Mouse (Mus musculus) adrenal gland (tissue): ENCODE measurements around the gene Ctnna2.

Source experiments
- intact Hi-C: fragments of 180-260 bp; cut with DNase I; formaldehyde crosslinking; loops from one replicate; pipeline ENCODE4 v1.15.1; 2025

Gene Ctnna2

DNA sequence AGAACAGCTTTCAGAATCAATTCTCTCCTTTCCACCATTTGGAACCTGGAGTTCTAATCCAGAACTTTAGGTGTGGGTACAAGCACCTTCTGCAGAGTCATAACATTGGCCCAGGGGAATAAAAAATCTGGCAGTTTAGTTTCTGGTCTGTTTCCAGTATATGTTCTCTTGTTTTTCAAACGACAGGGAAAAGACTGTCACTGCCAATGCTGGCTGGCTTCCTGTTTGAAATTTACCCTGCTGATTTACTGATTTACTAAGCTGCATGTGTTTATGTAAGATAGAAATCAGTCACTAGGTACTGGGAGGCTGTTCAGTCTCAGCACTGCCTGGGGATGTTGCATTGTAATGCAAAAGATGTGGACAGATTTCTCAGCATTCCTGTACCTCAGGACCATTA, 375.6 kb downstream of the Ctnna2 start:
- intact Hi-C loops: no loop called here

DNA sequence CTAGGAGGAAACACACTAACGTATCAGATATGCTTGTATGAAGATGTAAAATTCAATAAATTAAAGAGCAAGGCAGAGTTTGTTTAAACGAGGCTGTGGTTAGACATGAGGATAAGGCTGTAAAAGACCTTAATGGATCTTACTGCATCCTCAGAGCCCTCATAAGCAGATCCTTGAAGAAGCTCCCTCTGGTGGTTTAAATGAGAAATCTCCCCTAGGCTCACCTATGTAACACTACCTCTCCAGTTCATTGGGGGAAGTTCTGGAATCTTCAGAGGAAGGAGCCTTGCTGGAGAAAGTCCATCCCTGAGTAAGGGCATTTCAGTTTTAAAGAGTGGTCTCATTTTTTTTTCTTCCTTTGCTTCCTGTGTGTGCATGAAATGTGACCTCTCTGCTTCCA, 380.3 kb downstream of the Ctnna2 start:
- intact Hi-C loops: no loop called here

DNA sequence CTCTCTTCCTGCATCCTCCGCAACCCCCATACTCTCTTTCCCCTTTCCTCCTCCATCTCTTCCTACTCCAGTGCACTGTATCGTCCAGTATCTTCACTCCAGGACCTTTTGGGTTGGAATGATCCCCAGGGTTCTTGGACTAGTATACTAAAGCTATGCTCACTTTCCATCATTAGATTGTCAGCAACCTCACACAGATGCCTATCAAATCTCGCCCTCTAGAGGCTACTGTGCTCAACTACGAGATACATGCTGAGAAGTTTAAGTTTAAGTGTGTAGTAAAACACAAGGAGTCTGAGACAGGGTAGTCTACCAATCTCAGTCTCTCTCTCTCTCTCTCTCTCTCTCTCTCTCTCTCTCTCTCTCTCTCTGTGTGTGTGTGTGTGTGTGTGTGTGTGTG, 396.9 kb downstream of the Ctnna2 start:
- intact Hi-C loops: no loop called here

DNA sequence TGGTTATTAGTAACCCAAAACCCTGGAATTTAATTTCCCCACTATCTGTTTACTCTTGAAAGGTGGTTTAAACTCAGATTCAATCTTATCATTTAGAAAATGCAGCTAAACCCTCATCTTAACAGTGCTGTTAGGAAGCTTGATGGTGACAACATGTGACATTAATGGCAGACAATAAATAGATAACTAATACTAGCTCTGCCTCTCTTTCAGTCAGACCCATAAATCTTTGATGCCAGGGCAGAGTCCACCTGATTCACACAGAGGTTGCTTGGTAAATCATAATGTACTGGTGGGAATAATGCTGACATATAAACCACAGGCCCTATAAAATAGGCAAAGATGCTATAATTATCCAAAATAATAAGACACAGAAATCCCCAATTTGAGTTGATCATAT, 398.6 kb downstream of the Ctnna2 start:
- intact Hi-C loops: no loop called here

DNA sequence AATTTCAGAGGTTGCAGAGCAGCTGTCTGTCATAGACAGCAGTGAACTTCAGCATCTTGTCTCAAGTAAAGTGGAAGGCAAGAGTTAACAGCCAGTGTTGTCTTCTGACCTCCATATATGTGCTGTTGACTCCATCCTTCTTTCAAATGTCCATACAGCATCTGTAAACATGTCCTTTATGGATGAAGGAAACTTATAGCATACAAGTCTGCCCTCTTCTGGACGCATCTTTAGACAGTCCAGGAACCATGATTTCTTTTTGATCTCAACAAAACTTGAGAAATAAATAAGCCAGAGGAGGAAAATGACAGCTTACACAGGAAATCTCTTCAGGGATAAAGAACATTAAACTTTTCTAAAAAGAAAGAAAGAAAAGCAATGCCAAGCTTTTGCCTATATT, 400.9 kb downstream of the Ctnna2 start:
- intact Hi-C loops: loop anchor here (10.0 kb wide), 1 partner anchor 124 kb away; no protein-coding TSS in a partner anchor

DNA sequence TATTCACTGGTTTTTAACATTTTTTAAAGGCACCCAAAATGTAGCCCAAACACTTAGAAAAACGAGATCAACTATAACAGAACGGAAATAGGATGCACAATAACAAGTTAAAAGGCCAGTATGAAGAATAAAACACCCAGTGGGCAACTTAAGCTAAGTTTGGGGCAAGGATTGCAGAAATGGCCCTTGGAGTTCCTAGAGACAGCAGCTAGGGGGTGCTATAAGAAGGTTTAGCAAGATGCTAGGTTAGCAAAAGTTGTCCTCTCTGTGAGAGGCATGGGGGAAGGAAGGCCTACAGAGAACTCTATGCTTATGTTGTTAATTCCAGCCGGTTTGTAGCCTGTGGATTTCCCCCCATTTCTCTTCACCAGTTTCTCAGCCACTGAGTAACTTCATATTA, 401.9 kb downstream of the Ctnna2 start:
- intact Hi-C loops: loop anchor here (10.0 kb wide), 1 partner anchor 123 kb away; no protein-coding TSS in a partner anchor

DNA sequence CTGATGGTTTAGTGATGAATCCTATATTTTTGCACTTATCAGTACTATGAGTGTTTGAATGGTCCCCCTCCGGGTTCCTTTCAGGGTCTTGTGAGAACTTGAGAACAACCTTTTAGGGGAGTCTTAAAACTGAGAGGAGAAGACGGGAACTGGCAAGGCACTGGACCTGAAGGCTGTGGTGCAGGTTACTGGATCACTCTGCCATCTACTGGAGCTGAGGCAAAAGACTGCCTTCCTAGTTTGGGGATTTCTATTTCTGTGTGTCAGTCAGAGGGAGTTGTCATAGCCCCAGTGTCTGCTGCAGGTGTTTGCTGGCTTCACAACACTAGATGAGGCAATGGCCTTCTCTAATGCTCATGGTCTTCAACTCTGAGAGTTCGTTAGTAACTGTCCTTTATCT, 406.9 kb downstream of the Ctnna2 start:
- intact Hi-C loops: loop anchor here (10.0 kb wide), 1 partner anchor 118 kb away; no protein-coding TSS in a partner anchor

DNA sequence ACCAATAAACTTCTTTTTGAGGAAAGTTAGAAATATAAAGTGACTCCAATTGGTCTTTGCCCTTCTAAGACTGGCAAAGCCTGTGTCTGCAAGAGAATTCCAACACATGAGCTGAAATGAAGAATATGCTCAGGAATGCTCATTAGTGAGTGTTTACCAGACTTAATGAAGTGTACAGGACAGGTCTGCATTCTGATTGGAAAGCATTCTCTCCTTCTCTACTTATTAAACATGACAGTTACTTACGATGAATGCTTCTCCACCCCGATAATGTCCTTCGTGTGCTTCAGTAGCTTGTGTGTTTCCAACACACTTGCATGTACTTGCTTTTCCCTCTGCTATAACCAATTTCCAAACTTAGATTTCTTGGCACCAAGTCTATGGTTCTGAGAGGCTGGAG, 409.6 kb downstream of the Ctnna2 start:
- intact Hi-C loops: loop anchor here (10.0 kb wide), 1 partner anchor 115 kb away; no protein-coding TSS in a partner anchor

DNA sequence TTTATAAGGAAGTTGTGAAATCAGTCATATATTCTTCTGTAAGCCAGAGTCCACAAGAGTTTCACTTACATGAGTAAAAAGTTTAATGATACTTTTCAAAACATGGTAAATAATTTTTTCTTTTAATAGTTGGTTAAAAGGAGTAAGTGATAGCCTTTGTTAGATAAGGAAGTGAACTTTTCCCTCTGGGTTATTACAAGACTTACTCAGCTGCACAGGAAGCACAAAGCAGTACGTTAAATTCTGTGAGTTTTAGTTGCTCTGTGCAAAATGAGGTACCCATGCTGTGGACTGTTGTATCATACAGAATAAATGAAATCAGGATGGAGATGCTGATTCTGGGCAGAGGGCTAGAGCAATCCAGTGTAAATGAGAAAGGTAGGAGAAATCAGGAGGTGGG, 423.3 kb downstream of the Ctnna2 start:
- intact Hi-C loops: no loop called here

DNA sequence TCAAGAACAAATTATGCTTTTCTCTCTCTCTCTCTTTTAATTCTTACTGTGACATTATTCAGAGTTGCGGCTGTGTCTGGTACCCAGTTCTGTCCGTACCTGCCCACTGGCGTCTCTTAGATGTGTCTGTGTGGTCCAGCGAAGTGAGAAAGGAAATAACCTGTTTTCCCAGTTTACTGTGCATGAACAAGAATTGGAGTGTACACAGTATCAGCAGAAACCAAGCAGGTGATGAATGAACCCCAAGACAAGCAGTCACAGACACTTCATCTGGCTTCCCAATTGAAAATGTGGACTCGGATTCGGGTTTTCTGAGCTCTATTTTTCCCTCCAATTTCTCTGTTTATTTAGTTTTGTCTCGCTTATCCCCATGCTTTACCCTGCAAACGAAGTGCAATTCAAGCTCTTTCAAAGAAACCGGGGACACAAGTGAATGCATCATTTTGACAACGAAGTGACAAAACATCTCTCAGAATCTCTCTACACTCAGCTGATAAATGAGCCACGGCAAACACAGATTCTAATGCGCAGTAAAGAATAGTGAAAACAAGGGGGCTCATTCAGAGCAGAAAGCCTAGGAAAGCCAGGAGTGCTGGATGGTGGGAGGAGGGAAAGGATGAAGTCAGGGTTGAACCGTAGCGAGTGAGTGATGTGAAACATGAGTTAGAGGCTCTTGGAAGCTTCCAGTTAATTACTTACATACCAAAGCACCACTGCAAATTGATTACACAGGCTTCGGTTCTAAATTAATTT, 442.3 kb downstream of the Ctnna2 start:
- intact Hi-C loops: no loop called here

DNA sequence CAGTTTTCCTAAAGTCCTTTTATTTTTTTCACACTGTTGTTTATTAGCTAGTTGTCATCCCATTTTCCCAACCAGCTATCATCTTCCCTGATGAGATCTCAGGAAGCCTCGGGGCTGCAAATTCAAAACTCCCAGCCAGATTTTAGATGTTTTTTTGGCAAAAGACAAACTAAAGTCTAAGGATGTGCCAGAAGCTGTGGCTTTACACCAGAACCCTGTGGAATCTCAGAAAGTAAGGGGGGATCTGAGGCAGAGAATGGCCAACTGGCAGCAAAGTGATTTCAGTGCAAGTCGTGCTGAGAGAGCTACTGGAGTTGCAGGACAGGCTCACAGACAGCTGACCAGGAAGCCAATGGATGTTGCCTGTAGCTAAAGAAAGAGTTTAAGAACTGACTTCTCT, 451.9 kb downstream of the Ctnna2 start:
- intact Hi-C loops: no loop called here

DNA sequence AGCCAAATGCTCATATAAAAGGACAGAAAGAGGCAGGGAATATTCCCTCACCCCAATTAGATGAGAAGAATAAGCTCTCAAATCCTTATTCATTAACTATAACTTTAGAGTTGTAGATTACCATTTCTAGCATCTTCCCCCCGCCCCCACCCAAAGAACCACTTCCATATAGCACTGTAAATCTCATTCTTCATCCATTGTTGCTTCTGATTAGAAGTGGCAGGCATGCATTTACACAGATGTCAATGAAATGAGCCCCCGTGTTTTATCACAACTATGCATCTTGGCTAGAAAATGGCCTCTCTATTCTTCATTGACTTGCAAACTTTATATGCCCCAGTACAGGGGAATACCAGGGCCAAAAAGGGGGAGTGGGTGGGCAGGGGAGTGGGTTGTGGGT, 457.7 kb downstream of the Ctnna2 start:
- intact Hi-C loops: no loop called here

DNA sequence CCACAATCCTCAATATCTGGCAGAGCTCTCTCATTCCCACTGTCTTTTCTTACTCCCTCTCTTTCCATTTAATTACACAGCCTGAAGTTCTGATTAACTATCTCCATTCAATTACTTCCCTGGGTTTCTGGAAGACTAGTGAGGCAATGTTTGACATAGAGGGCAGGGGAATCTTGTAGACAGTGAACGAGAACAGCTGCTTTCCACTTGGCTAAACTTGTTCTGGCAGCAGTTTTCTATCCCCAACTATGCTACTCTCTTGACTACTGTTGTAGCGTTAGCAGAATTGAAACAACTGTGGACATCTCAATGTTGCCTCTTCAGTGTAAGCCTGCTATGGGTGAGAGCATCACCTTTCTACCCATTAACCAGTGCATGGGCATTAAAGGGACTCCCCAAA, 463.0 kb downstream of the Ctnna2 start:
- intact Hi-C loops: no loop called here

DNA sequence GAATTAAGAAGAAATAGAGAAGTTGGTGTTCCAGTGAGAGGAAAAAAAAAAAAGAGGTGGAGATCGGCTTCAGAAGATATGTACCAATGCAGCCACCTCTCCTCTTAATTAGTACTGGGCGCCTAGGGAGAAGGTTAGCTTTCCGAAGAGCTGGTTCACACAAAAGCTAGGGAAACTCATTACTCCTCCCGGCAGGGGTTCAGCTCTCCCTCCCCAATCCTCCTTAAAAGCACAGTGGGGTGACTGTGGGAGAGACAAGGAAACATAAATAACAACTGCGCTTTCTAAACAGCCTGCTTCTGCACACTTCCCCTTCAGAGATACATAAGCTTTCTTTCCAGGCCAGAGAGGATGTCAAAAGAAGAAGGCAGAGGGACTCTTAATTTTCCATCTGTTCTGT, 467.7 kb downstream of the Ctnna2 start:
- intact Hi-C loops: no loop called here

DNA sequence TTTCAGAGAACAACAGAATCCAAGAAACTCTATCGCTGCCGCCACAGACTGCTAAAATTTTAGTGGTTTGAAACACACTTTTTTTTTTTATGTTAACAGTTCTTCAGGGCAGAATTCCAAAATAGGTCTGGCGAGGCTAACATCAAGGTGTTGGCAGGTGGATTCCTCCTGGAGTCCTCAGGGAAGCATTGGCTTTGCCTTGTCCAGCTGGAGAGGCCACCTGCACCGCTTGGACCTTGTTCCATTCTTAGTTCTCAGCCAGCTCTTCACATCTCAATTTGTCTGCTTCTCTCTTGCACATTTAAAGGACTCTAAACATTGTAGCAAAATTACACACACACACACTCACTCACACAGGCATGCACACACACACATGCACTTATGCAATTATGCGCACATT, 487.8 kb downstream of the Ctnna2 start:
- intact Hi-C loops: no loop called here

DNA sequence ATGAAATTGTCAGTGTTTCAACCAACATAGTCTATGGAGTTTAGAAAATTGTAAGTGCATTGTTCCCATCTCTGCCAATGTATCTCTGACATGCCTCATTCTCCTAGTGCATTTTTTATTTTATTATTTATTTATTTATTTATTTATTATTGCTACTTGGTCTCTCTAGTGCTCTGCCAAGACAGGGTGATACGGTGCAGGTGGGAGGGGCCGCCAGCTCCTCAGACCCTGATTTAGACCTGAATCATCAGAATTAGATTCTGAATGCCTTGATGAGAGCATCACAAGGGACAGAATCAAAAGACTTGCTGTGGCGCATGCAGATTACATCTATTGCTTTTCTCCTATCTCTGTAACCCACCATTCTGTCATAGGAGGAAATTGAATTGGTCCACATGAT, 492.8 kb downstream of the Ctnna2 start:
- intact Hi-C loops: no loop called here

DNA sequence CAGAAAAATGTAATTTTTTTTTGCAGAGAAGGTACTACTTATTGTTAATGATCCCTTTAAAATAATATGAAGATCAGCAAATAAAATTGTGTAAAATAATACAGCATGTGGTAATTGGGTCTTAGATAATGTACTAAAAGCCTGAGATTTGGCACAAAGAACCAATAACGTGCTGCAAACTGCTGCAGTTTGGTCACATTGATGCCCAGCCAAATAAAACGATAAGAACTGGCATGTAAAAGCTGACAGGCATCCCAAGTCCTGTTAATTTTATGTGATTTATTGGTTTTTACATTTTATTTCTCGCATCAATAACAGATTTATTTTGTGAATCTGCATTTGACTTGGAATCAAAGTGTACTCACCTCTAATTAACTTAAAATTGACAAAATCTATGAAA, 497.4 kb downstream of the Ctnna2 start:
- intact Hi-C loops: no loop called here

DNA sequence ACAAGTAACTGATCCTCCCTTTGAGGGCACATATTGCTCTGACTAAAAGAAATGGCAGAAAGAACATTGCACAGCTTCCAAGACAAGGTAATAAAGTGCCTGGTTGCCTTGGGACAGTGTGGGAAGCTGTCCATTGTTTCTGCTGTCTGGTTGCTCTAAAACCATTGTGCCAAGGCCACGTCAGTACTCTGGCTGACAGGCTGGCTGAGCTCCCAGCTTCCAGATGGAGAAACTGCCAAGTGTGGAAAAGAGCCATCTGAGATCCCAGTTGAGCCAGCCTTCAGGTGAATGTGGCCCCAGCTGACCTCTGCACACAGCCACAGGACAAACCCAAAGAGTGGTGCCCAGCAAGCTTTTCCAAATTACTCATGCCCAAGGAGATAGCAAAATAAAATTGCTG, 504.1 kb downstream of the Ctnna2 start:
- intact Hi-C loops: no loop called here

DNA sequence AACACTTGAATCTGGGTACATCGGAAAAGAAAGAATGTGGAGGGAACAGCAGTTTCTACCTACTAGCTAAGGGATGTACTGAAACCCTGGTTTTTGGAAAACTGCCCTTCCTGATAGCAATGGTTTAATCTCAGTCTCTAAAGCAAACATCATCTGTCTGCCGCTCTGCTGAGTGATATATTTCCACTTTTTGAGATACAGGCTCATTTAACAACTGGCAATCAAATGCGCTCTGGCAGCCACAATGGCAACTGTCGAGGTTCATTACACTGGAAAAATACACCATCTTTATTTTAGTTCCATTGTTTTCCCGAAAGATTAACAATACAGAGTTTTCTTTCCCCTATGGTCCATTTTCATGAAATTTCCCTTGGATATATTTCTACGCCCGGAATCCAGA, 506.2 kb downstream of the Ctnna2 start:
- intact Hi-C loops: no loop called here

DNA sequence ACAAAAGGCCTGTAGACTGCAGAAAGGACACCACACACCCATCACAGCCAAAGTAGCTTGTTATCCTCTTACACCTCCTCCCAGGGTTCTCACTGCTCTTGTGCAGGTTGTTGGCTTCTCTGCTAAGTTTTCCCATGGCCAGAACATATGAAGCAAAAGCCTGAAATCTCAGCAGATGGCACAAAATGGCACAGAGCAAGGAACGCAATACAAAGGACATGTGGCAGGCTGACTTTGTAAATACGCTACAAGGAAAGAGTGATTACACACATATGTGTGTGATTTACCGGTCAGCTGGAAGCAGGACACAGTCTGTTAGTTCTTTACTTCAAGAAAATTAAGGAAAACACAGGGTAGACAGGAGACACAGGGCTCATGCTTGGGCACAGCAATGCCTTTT, 511.4 kb downstream of the Ctnna2 start:
- intact Hi-C loops: no loop called here

DNA sequence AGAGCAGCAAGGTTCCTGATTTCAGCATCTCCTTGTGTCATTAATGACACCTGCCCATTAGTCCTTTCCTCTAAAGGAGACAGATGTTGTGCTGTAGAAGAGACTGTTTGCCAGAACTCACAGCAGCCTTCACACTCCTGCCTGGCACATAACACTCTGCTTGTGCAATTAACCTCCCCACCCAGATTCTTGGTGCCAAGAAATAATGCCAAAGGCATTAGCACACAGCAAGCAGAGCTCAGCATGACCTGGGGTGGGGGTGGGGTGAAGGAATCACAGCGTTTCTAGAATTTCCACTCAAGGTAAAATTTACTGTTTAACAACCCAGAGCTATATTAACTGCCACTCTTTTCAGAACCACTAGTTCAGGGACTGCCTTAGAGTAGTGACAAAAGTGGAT, 516.8 kb downstream of the Ctnna2 start:
- intact Hi-C loops: no loop called here

DNA sequence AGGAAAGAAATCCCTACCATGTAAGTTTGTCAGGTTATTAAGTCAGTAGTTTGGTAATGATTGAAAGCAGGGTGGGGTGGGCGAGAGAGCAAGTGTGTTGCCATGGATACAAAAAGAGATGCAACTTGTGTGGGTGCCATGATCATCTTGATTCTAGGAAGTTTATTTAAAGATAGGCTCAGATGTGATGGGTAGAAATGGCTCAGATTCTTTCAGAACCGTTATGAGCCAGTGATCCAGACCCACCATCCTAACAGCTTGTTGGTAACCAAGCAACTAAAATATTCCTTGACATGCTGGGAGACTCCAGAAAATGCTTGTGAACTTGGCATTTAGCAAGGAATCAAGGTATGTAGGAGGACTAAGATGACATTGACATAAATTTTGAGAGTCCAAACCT, 521.6 kb downstream of the Ctnna2 start:
- intact Hi-C loops: loop anchor here (10.0 kb wide), 1 partner anchor 117 kb away; no protein-coding TSS in a partner anchor

DNA sequence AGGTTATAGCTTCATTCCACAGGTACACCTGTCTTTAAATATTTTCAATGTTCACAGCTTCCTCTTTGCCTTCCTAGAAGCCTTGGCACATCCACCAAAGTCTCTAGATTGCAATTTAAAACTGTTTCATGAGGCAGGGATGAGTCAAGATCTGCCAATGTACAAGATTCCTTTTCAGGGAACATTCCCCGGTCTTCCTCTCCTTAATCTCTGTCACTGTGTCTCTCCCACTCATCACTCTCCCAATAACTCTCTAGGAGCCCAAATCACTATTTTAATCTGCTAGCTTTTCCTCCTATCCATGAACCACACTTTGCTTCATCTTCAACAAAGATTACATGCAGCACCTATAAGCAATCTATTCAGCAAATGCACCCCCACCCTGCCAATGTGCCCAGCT, 532.6 kb downstream of the Ctnna2 start:
- intact Hi-C loops: no loop called here

DNA sequence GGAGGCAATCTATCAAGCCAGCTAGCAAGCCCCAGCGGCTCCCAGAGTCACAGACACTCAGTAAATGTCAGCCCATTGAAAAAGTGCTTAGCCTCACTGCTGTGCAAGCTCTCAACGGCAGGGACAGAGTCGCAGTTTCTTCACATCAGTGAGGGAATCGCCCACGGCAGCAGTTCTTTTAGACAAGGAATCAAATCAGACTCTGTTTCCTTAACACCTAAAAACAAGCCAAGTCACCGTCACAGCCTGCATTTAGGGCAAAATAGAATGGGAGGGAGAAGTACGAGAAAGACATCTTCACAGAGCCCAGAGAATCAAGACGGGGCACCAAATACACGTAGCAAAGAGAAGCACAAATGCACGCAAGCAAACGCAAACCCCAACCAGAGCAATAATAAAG, 535.6 kb downstream of the Ctnna2 start:
- intact Hi-C loops: no loop called here
